Mouse (Mus musculus) myocyte (in vitro differentiated cells): ENCODE measurements at regions not wholly inside any gene's neighbourhood (a gene's known extent, or its start where the extent isn't known, plus 50 kb on each side); places are given as distances from the start of the nearest gene placed in this dataset.

ENCODE experiments used
- MYOG ChIP-seq, 3 experiments: IDR thresholded peaks; one replicate each; pipeline ENCODE4 v1.6.1; 2011; ENCODE audit warnings: control low read depth in 2 of 3, low read depth in 2 of 3, mild to moderate bottlenecking in 2 of 3; ENCODE audit not compliant: insufficient read length in 2 of 3, control insufficient read depth in 1 of 3, insufficient read depth in 1 of 3
- POLR2A ChIP-seq: IDR thresholded peaks from one replicate; pipeline ENCODE4 v1.6.1; 2011; ENCODE audit warnings: low read depth, mild to moderate bottlenecking, control low read depth, moderate library complexity; ENCODE audit not compliant: insufficient read length

GRCm38 (mm10) chr2:160244866-160245265 is 89.1 kb downstream of the Gm826 start:
- TF ChIP-seq POLR2A (no peak), MYOG (IDR thresholded peaks at IDR 0.05; ENCODE audit: control insufficient read depth in 1 of 3, insufficient read depth in 1 of 3, insufficient read length in 2 of 3, low read depth in 2 of 3) (no peak)
